Mouse (Mus musculus) left cerebral cortex, postnatal 10 days (tissue): ENCODE data around the gene Zfr2. TPM values are rescaled to one million over a fixed set of nuclear protein-coding genes. Genes with fewer than 3 reads are reported as not detected.

Experiments
- DNase-seq, 2 experiments: peaks; one replicate each; pipeline ENCODE4 v3.0.0; 2021 to 2022; ENCODE audit warnings: low spot score in 2 of 2, mixed read lengths in 1 of 2; ENCODE audit errors: extremely low spot score in 1 of 2
- intact Hi-C: fragments of 180-260 bp; cut with DNase I; formaldehyde crosslinking; loops from one replicate; pipeline ENCODE4 v1.15.1; 2025
- microRNA-seq: library from miRNA; unstranded; fragments of <30 nt; microRNA quantifications from one replicate; pipeline ENCODE4 v1.2.0, GENCODE M21; 2022
- total RNA-seq, 2 experiments: library from RNA; stranded (reverse); gene quantifications; 2 replicates each; pipeline ENCODE4 v1.2.3; 2021

Gene Zfr2
- total RNA-seq, 2 experiments from 2014 or later = 62.2 to 63.5 TPM

GRCm38 (mm10) chr10:81293334-81294030, 60.5 kb downstream of the Zfr2 start:
- intact Hi-C loops = no loop called here

GRCm38 (mm10) chr10:81294442-81294841, 61.5 kb downstream of the Zfr2 start:
- DNase-seq = peak in 1 of 2 experiments; percentile 49
- intact Hi-C loops = no loop called here

More at GRCm38 (mm10) chr10:81293334-81294030, 60.5 kb downstream of the Zfr2 start:
- no peak for DNase-seq

GRCm38 (mm10) chr10:81295185-81295584, 62.2 kb downstream of the Zfr2 start:
- peak in 1 of 2 experiments; percentile 55 for DNase-seq
- intact Hi-C loops = no loop called here

GRCm38 (mm10) chr10:81297246-81297645, 64.3 kb downstream of the Zfr2 start:
- intact Hi-C loops = no loop called here
- no peak for DNase-seq

- peak in 1 of 2 experiments; percentile 57 for DNase-seq
- intact Hi-C loops = no loop called here
Measured at GRCm38 (mm10) chr10:81297845-81298244, 64.9 kb downstream of the Zfr2 start.

- intact Hi-C loops = no loop called here
- peak in 1 of 2 experiments; percentile 48 for DNase-seq
Measured at GRCm38 (mm10) chr10:81298369-81299100, 65.6 kb downstream of the Zfr2 start.

GRCm38 (mm10) chr10:81299585-81300351, 66.8 kb downstream of the Zfr2 start:
- intact Hi-C loops = no loop called here
- no peak for DNase-seq

GRCm38 (mm10) chr10:81300352-81300907, 67.5 kb downstream of the Zfr2 start:
- intact Hi-C loops = no loop called here
- no peak for DNase-seq

- no peak for DNase-seq
- intact Hi-C loops = no loop called here
Measured at GRCm38 (mm10) chr10:81301321-81301720, 68.4 kb downstream of the Zfr2 start.

Small RNA genes lying within 50 kb of the gene (microRNA-seq; reads per million reads assigned to microRNA genes)
- 43.1 reads per million, percentile 49 among the genes with 10 or more reads in this experiment for gene Mir3057

Other genes with a start within 250 kb of the Zfr2 start
- gene Gng7, start 218.2 kb upstream of the Zfr2 start, total RNA-seq = 100 to 1,000 TPM; 127 to 166 TPM
- 100 to 1,000 TPM; 105 to 120 TPM for gene Diras1, start 207.5 kb upstream of the Zfr2 start, total RNA-seq
- gene Slc39a3, start 195.7 kb upstream of the Zfr2 start, total RNA-seq = 10 to 100 TPM; 65.2 to 67.8 TPM
- 100 to 1,000 TPM; 187 to 196 TPM for gene Sgta, start 173.0 kb upstream of the Zfr2 start, total RNA-seq
- gene Thop1, start 163.1 kb upstream of the Zfr2 start, total RNA-seq = 10 to 100 TPM; 53.8 to 54.9 TPM
- under 1 TPM; 0.28 to 0.30 TPM for gene Creb3l3, start 134.3 kb upstream of the Zfr2 start, total RNA-seq
- 100 to 1,000 TPM; 127 to 130 TPM for gene Map2k2, start 127.2 kb upstream of the Zfr2 start, total RNA-seq
- gene Zbtb7a, start 97.9 kb upstream of the Zfr2 start, total RNA-seq = 10 to 100 TPM; 38.7 to 42.6 TPM
- gene Pias4, start 65.2 kb upstream of the Zfr2 start, total RNA-seq = 10 to 100 TPM; 24.3 to 25.8 TPM
- gene Eef2, start 56.5 kb upstream of the Zfr2 start, total RNA-seq = 1,000 to 10,000 TPM; 1,077 to 1,083 TPM
- gene Dapk3, start 50.1 kb upstream of the Zfr2 start, total RNA-seq = 10 to 100 TPM; 64.1 to 72.7 TPM
- not detected for gene 4930442H23Rik, start 49.3 kb upstream of the Zfr2 start, total RNA-seq
- not detected for gene Nmrk2, start 31.1 kb upstream of the Zfr2 start, total RNA-seq
- 100 to 1,000 TPM; 209 to 222 TPM for gene Atcay, start 2.3 kb upstream of the Zfr2 start, total RNA-seq
- 100 to 1,000 TPM; 223 to 225 TPM for gene Matk, start 19.8 kb downstream of the Zfr2 start, total RNA-seq
- 10 to 100 TPM; 47.8 to 52.7 TPM for gene Mrpl54, start 33.8 kb downstream of the Zfr2 start, total RNA-seq
- 10 to 100 TPM; 23.7 to 32.6 TPM for gene Apba3, start 33.8 kb downstream of the Zfr2 start, total RNA-seq
- gene Tjp3, start 58.4 kb downstream of the Zfr2 start, total RNA-seq = under 1 TPM; 0.39 to 0.49 TPM
- gene Pip5k1c, start 59.8 kb downstream of the Zfr2 start, total RNA-seq = 100 to 1,000 TPM; 336 to 340 TPM
- gene Cactin, start 87.9 kb downstream of the Zfr2 start, total RNA-seq = 10 to 100 TPM; 26.4 to 26.7 TPM
- gene Tbxa2r, start 95.6 kb downstream of the Zfr2 start, total RNA-seq = 1 to 10 TPM; 1.1 to 2.1 TPM
- gene Gipc3, start 110.1 kb downstream of the Zfr2 start, total RNA-seq = under 1 TPM; 0.39 to 0.49 TPM
- 10 to 100 TPM; 18.3 to 20.3 TPM for gene Hmg20b, start 117.3 kb downstream of the Zfr2 start, total RNA-seq
- 10 to 100 TPM; 32.8 to 35.9 TPM for gene Mfsd12, start 124.3 kb downstream of the Zfr2 start, total RNA-seq
- 1 to 10 TPM; 1.2 to 1.7 TPM for gene 4930404N11Rik, start 132.7 kb downstream of the Zfr2 start, total RNA-seq
- 10 to 100 TPM; 85.7 to 94.7 TPM for gene Fzr1, start 145.4 kb downstream of the Zfr2 start, total RNA-seq
- 10 to 100 TPM; 79.3 to 83.5 TPM for gene Dohh, start 151.3 kb downstream of the Zfr2 start, total RNA-seq
- gene Gm48551, start 151.3 kb downstream of the Zfr2 start, total RNA-seq = 1 to 10 TPM; 3.4 to 5.0 TPM
- gene Gm48552, start 155.8 kb downstream of the Zfr2 start, total RNA-seq = 1 to 10 TPM; 2.5 to 3.5 TPM
- 1 to 10 TPM; 2.0 to 2.2 TPM for gene Smim24, start 159.9 kb downstream of the Zfr2 start, total RNA-seq
- gene Nfic, start 222.5 kb downstream of the Zfr2 start, total RNA-seq = 10 to 100 TPM; 40.7 to 44.6 TPM
- gene Celf5, start 249.6 kb downstream of the Zfr2 start, total RNA-seq = 100 to 1,000 TPM; 287 to 297 TPM